In genomic region chr16:32395679-32396540, GRCm38 (mm10) we compare ENCODE assay signal across 11 mouse cellular contexts. TPM values are rescaled to one million over a fixed set of nuclear protein-coding genes. Genes with fewer than 3 reads are reported as not detected.
DNase-seq lines count a peak whose midpoint lies in the region; ATAC-seq and TF ChIP-seq lines count a peak whose summit lies in the region.
"Had no signal": no experiment of that assay in that cellular context is flagged by ENCODE, and none has a peak within 500 bp of the region (broad histone marks: within the 10 kb centered on the region; RNA-seq: fewer than 3 reads in every experiment).

No protein-coding gene starts in this region.

- 64% methylated on average over 6 of the region's 6 CpGs for WGBS in lung, postnatal 0 days
- 47% methylated on average over 6 of the region's 6 CpGs for WGBS in lung, adult 2 months
- WGBS in heart, embryonic 15.5 days: 55% methylated on average over 6 of the region's 6 CpGs

- TF ChIP-seq POLR2A in lung, adult 2 months (IDR thresholded peaks at IDR 0.05; ENCODE audit: borderline replicate concordance, extremely low read depth, low read depth, low read length): no peak

- H3K36me3 ChIP-seq in lung, postnatal 0 days (ENCODE audit: insufficient read depth, low read length): peaks cover 13% of the 10 kb centered on the region; the same call in 1 of the 2 replicates
- H3K36me3 ChIP-seq in heart, embryonic 15.5 days: peaks cover 13% of the 10 kb centered on the region

- TF ChIP-seq EP300 in lung, postnatal 0 days (IDR thresholded peaks at IDR 0.05): no peak

- no peak overlapping the region for H3K4me2 ChIP-seq in lung, postnatal 0 days (replicated peaks; ENCODE audit: low read depth, low read length)
- no peak overlapping the region for H3K4me2 ChIP-seq in heart, embryonic 15.5 days

- H3K27me3 ChIP-seq in lung, postnatal 0 days (replicated peaks; ENCODE audit: insufficient read depth, low read length): no peaks in the 10 kb centered on the region
- H3K27me3 ChIP-seq in heart, embryonic 15.5 days: no peaks in the 10 kb centered on the region

- no peaks in the 10 kb centered on the region for H3K4me1 ChIP-seq in lung, postnatal 0 days (ENCODE audit: insufficient read depth, low read depth, low read length)
- no peaks in the 10 kb centered on the region for H3K4me1 ChIP-seq in lung, adult 2 months (ENCODE audit: control insufficient read depth, insufficient read depth, low read length)
- H3K4me1 ChIP-seq in heart, embryonic 15.5 days (replicated peaks): no peaks in the 10 kb centered on the region

- intact Hi-C loops in gastrocnemius, adult 2 months (cut with DNase I): no loop called here

- H3K9ac ChIP-seq in lung, postnatal 0 days (replicated peaks; ENCODE audit: low read depth): no peak overlapping the region
- no peak overlapping the region for H3K9ac ChIP-seq in heart, embryonic 15.5 days

- peak overlapping the region; percentile 48 for H3K27ac ChIP-seq in gastrocnemius, adult 2 months
- no peak overlapping the region for H3K27ac ChIP-seq in lung, postnatal 0 days (ENCODE audit: low read length)
- H3K27ac ChIP-seq in heart, embryonic 15.5 days: peak overlapping the region; percentile 7; the same call in 1 of the 2 replicates

- no peaks in the 10 kb centered on the region for H3K9me3 ChIP-seq in lung, postnatal 0 days (ENCODE audit: low read length)
- no peaks in the 10 kb centered on the region for H3K9me3 ChIP-seq in heart, embryonic 15.5 days (replicated peaks)

- TF ChIP-seq CTCF in gastrocnemius, adult 2 months (IDR thresholded peaks at IDR 0.05): no peak
- TF ChIP-seq CTCF in lung, postnatal 0 days (IDR thresholded peaks at IDR 0.05): no peak
- TF ChIP-seq CTCF in lung, adult 2 months (IDR thresholded peaks at IDR 0.05; ENCODE audit: insufficient read depth, low read length): no peak

- H3K4me3 ChIP-seq in gastrocnemius, adult 2 months: no peak overlapping the region
- no peak overlapping the region for H3K4me3 ChIP-seq in lung, postnatal 0 days (ENCODE audit: low read depth, low read length)
- no peak overlapping the region for H3K4me3 ChIP-seq in lung, adult 2 months (replicated peaks; ENCODE audit: extremely low read depth, low read depth, low read length)
- no peak overlapping the region for H3K4me3 ChIP-seq in heart, embryonic 15.5 days

- ATAC-seq in lung, postnatal 0 days: no peak
- no peak for ATAC-seq in heart, embryonic 15.5 days (replicated peaks; ENCODE audit: insufficient number of reproducible peaks, insufficient read depth, low FRiP score, low read depth)

- no peak for DNase-seq in gastrocnemius, adult 2 months
- no peak for DNase-seq in gastrocnemius, adult 18-20 months (ENCODE audit: low spot score)
- peak; percentile 22 for DNase-seq in lung, postnatal 0 days (ENCODE audit: low spot score)
- DNase-seq in lung, adult 2 months: no peak
- peak; percentile 15 for DNase-seq in skeletal muscle tissue, adult 2 months (ENCODE audit: low read depth, low spot score)
- DNase-seq in cerebellum, adult 9-11 months: no peak
- DNase-seq in spleen, postnatal 10 days (ENCODE audit: low spot score in 2 of 2): no peak
- DNase-seq: lung, postnatal 4 days had no signal

RNA-seq across cellular contexts. Expression of gene Tm4sf19, which starts 4.4 kb away (rescaled TPM):
- not detected for total RNA-seq in gastrocnemius, adult 2 months (2021)
- not detected for total RNA-seq in gastrocnemius, adult 18-20 months (2021)
- not detected in 2 replicates for polyA plus RNA-seq in lung, postnatal 0 days (2015; fragmentation: Nextera tagmentation; extraction: Ambion mirVana)
- polyA plus RNA-seq in lung, adult 2 months (2012; rRNA removed): 0.29 TPM in 1 of 2 replicates, not detected in the other
- 0.22 TPM in 1 of 2 replicates, not detected in the other for polyA plus RNA-seq in heart, embryonic 15.5 days (2015; fragmentation: Nextera tagmentation; extraction: Ambion mirVana)
- total RNA-seq: gastrocnemius, postnatal 4 days; neutrophil, adult 5-6 weeks had no signal

RNA-seq across cellular contexts. Expression of gene Tctex1d2, which starts 23.6 kb away (rescaled TPM):
- 1 to 10 TPM; 5.3 TPM for total RNA-seq in gastrocnemius, adult 2 months (2021)
- total RNA-seq in gastrocnemius, adult 18-20 months (2021): 1 to 10 TPM; 5.2 to 5.5 TPM
- polyA plus RNA-seq in lung, postnatal 0 days (2015; fragmentation: Nextera tagmentation; extraction: Ambion mirVana): 24.0 and 24.6 TPM in 2 replicates
- polyA plus RNA-seq in lung, adult 2 months (2012; rRNA removed): 3.3 and 5.5 TPM in 2 replicates
- polyA plus RNA-seq in heart, embryonic 15.5 days (2015; fragmentation: Nextera tagmentation; extraction: Ambion mirVana): 21.1 and 22.5 TPM in 2 replicates

RNA-seq across cellular contexts. Expression of gene Pcyt1a, which starts 34.8 kb away (rescaled TPM):
- total RNA-seq in gastrocnemius, adult 2 months (2021): 100 to 1,000 TPM; 108 to 123 TPM
- total RNA-seq in gastrocnemius, adult 18-20 months (2021): 100 to 1,000 TPM; 124 to 125 TPM
- 44.9 and 48.0 TPM in 2 replicates for polyA plus RNA-seq in lung, postnatal 0 days (2015; fragmentation: Nextera tagmentation; extraction: Ambion mirVana)
- polyA plus RNA-seq in lung, adult 2 months (2012; rRNA removed): 37.0 and 55.2 TPM in 2 replicates
- 38.1 and 44.3 TPM in 2 replicates for polyA plus RNA-seq in heart, embryonic 15.5 days (2015; fragmentation: Nextera tagmentation; extraction: Ambion mirVana)

Comparison
In these comparisons a context has a peak if more than half of its experiments do, and no peak if none do; other contexts are left out.
1. DNase-seq: peak in lung, postnatal 0 days (single experiment) and skeletal muscle tissue, adult 2 months (single experiment); none in gastrocnemius, adult 2 months (single experiment), gastrocnemius, adult 18-20 months (single experiment), lung, adult 2 months (single experiment), cerebellum, adult 9-11 months (single experiment) and spleen, postnatal 10 days (0 of 2).